Mouse (Mus musculus) gastrocnemius, adult 2 months (tissue): ENCODE data around the gene Slc22a19. TPM values are rescaled to one million over a fixed set of nuclear protein-coding genes. Genes with fewer than 3 reads are reported as not detected.
"Not testable (repeated sequence)": the region's sequence is repeated elsewhere in the genome, so short reads cannot be mapped to it uniquely, and the experiment has no call there.

Experiments
- DNase-seq: peaks from one replicate; pipeline ENCODE4 v3.0.0; 2022
- H3K27ac ChIP-seq: fragments of 200-600 bp; 2 replicates; pipeline ENCODE4 v1.8.1; 2022; ENCODE audit warnings: mild to moderate bottlenecking
- H3K4me3 ChIP-seq: fragments of 200-600 bp; 2 replicates; pipeline ENCODE4 v1.8.1; 2022; ENCODE audit warnings: mild to moderate bottlenecking, moderate library complexity
- CTCF ChIP-seq: fragments of 200-600 bp; IDR thresholded peaks from 2 replicates; pipeline ENCODE4 v1.8.1; 2022; ENCODE audit warnings: antibody characterized with exemption, mild to moderate bottlenecking, moderate library complexity
- intact Hi-C: fragments of 180-260 bp; cut with DNase I; formaldehyde crosslinking; loops from one replicate; pipeline ENCODE4 v1.15.1; 2025
- long read RNA-seq, 2 experiments: library from polyadenylated mRNA; stranded (forward); transcript quantifications; one replicate each; pipeline ENCODE4 v2.0.0; 2021
- total RNA-seq, 2 experiments: library from RNA; stranded (reverse); gene quantifications; 2 replicates each; pipeline ENCODE4 v1.2.3; 2021

Slc22a19 gene
- not detected for total RNA-seq
- long read RNA-seq, experiment 1 = 0 reads
- long read RNA-seq, experiment 2 = 0 reads

- no peak within 1 kb of the TSS for H3K4me3 ChIP-seq
- TF ChIP-seq CTCF = no peak
Observed at GRCm38 (mm10) chr19:7711148-7711547, at the start of gene Slc22a19. TSS of gene Slc22a19 (minus strand) at chr19:7711310.

GRCm38 (mm10) chr19:7753371-7753770 is 42.3 kb upstream of the Slc22a19 start:
- DNase-seq, H3K27ac ChIP-seq, H3K4me3 ChIP-seq, intact Hi-C loops: not testable (repeated sequence)

More at GRCm38 (mm10) chr19:7711148-7711547, at the start of gene Slc22a19:
- intact Hi-C loops = no loop called here
- no peak within 1 kb of the TSS for H3K27ac ChIP-seq
- no peak for DNase-seq

- intact Hi-C loops = no loop called here
- Histone ChIP-seq H3K4me3 (no peak overlapping the region), H3K27ac (no peak overlapping the region)
Observed at GRCm38 (mm10) chr19:7729543-7729942, 18.4 kb upstream of the Slc22a19 start.

GRCm38 (mm10) chr19:7693104-7693503 is 18.0 kb downstream of the Slc22a19 start:
- H3K27ac ChIP-seq, H3K4me3 ChIP-seq, intact Hi-C loops, DNase-seq: not testable (repeated sequence)

More at GRCm38 (mm10) chr19:7729543-7729942, 18.4 kb upstream of the Slc22a19 start:
- no peak for DNase-seq
- TF ChIP-seq CTCF = 0 out of 2 replicates have a peak, but pooled peaks have one; percentile 1

GRCm38 (mm10) chr19:7691259-7691658 is 19.9 kb downstream of the Slc22a19 start:
- no peak for TF ChIP-seq CTCF
- intact Hi-C loops = no loop called here
- no peak for DNase-seq
- H3K27ac ChIP-seq = no peak overlapping the region
- no peak overlapping the region for H3K4me3 ChIP-seq

- H3K27ac ChIP-seq = no peak overlapping the region
- intact Hi-C loops = no loop called here
- no peak for TF ChIP-seq CTCF
- DNase-seq = no peak
- no peak overlapping the region for H3K4me3 ChIP-seq
Observed at GRCm38 (mm10) chr19:7687988-7688387, 23.1 kb downstream of the Slc22a19 start.

GRCm38 (mm10) chr19:7672033-7672432 is 39.1 kb downstream of the Slc22a19 start:
- no peak overlapping the region for H3K27ac ChIP-seq
- intact Hi-C loops = no loop called here
- no peak overlapping the region for H3K4me3 ChIP-seq
- no peak for TF ChIP-seq CTCF
- no peak for DNase-seq

GRCm38 (mm10) chr19:7648913-7649666 is 62.0 kb downstream of the Slc22a19 start:
- Histone ChIP-seq H3K4me3 (no peak overlapping the region), H3K27ac (no peak overlapping the region)
- DNase-seq = no peak
- intact Hi-C loops = no loop called here
- TF ChIP-seq CTCF = no peak

- intact Hi-C loops = no loop called here
- no peak for DNase-seq
- H3K4me3 ChIP-seq = no peak overlapping the region
- no peak overlapping the region for H3K27ac ChIP-seq
- TF ChIP-seq CTCF = no peak
Observed at GRCm38 (mm10) chr19:7633786-7634185, 77.3 kb downstream of the Slc22a19 start.

- no peak for TF ChIP-seq CTCF
- intact Hi-C loops = no loop called here
Observed at GRCm38 (mm10) chr19:7633021-7633420, 78.1 kb downstream of the Slc22a19 start.

More at GRCm38 (mm10) chr19:7633021-7633420, 78.1 kb downstream of the Slc22a19 start:
- Histone ChIP-seq H3K4me3 (no peak overlapping the region), H3K27ac (no peak overlapping the region)
- DNase-seq = no peak

Other genes with a start within 250 kb of the Slc22a19 start
- 10 to 100 TPM; 30.6 to 37.7 TPM for gene Rtn3, start 228.0 kb downstream of the Slc22a19 start, total RNA-seq
- gene Atl3, start 217.3 kb downstream of the Slc22a19 start, total RNA-seq = 1 to 10 TPM; 7.8 to 8.5 TPM
- 100 to 1,000 TPM in 1 of 2 experiments, 10 to 100 TPM in 1; 94.3 to 127 TPM for gene Pla2g16, start 153.9 kb downstream of the Slc22a19 start, total RNA-seq
- under 1 TPM; 0.13 to 0.20 TPM for gene Lgals12, start 104.1 kb downstream of the Slc22a19 start, total RNA-seq
- not detected for gene Hrasls5, start 98.8 kb downstream of the Slc22a19 start, total RNA-seq
- gene Slc22a26, start 91.4 kb upstream of the Slc22a19 start, total RNA-seq = not detected